Mouse (Mus musculus) heart, postnatal 0 days (tissue): ENCODE measurements around the gene Vmn1r225.

ENCODE experiments used
- CTCF ChIP-seq: IDR thresholded peaks from 2 replicates; pipeline ENCODE4 v1.5.1; 2016; ENCODE audit warnings: antibody characterized with exemption, control low read depth, low read depth
- EP300 ChIP-seq: IDR thresholded peaks from 2 replicates; pipeline ENCODE4 v1.6.1; 2016; ENCODE audit warnings: antibody characterized with exemption, low read depth

- no peak for TF ChIP-seq CTCF
- no peak for TF ChIP-seq EP300
These were observed 24.6 kb upstream of the Vmn1r225 start for GRCm38 (mm10) chr17:20473311-20473710.
